Mouse (Mus musculus) urinary bladder, postnatal 4 days (tissue): ENCODE measurements around the gene Zfp655.
A peak's percentile ranks its signal among the peaks of the same experiment; 100 is the strongest.
"Not testable (repeated sequence)": the region's sequence is repeated elsewhere in the genome, so short reads cannot be mapped to it uniquely, and the experiment has no call there.

Experiments
- DNase-seq, 2 experiments: peaks; one replicate each; pipeline ENCODE4 v3.0.0; 2021 to 2022; ENCODE audit warnings: low spot score in 2 of 2

Zfp655 gene

DNA sequence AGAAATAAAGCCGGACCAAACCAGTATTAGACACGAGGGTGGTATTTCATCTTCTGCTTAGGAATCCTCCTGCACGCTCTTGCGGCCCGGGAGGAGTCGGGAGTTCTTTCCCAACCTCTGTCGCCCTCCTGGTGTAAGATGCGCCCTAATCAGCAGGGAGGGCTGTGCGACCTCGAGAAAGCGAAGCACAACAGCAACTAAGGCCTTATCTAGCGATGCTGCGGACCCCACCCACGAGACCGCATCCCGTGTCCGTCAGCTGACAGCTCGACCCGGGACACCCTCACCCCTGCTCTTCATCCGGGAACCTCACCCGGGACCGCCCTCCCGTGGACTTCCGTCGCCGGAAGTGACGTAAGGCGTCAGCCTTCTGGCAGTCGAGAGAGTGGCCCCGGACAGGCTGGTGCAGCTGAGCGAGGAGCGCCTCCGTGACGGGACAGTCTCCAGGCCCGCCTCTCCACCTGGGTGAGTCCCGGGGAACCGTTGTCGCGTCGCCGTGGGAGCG lies at the start of gene Zfp655:
Zfp655 (plus strand) TSS at position 349 of the 505 bp plus-strand sequence.
- DNase-seq, result peak; percentile 96 to 98

DNA sequence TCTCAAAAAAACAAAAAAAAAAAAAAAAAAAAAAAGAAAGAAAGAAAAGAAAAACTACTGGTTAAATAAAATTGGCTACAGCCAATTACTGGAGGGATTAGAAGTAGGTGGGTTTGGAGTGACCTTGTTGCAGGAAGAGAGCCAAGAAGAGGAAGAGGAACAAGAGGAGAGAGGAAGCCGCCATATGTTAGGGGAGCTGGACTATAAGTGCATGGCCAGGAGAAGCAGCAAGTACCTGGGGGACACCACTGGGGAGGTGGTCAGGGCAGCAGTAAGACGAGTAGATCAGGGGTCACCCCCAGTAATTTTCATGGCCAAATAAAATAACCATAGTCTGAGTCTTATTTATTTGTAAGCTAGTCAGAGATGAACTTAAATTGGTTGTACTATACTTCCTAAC lies 46.3 kb upstream of the Zfp655 start:
- DNase-seq, result no peak

DNA sequence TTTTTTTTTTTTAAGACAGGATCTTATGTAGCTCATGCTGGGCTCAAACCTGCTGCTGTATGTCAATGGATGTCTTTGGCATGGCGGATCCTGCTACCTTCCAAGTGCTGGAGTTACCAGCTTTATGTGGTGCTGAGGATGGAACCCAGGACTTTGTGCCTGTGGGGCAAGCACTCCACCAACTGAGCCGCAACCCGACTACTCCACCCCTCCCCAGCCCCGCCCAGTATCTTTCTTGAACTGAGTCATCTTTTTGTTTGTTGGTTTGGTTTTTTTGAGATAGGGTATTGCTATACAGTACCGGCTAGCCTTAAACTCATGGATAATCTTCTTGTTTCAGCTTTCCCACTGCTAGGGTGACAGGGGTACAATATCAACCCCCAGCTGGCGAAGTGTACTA lies 42.1 kb upstream of the Zfp655 start:
- no peak for DNase-seq

DNA sequence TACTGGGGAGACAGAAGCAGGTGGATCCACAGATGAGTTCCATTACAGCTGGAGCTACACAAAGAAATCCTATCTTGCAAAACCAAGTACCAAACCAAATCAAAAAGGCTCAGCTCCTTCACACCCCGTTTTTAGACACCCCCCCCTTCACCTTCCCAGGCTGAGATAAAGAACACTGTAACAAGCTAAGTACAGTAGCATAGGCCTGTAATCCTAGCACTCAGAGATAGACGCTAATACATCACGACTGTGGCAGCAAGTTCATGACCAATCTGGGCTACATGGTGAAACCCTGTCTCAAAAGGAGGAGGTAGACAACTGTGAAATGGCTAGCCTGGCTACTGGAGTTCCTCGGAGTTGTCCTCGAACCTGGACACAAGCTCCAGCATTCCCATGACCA lies 41.1 kb upstream of the Zfp655 start:
- DNase-seq, result no peak

DNA sequence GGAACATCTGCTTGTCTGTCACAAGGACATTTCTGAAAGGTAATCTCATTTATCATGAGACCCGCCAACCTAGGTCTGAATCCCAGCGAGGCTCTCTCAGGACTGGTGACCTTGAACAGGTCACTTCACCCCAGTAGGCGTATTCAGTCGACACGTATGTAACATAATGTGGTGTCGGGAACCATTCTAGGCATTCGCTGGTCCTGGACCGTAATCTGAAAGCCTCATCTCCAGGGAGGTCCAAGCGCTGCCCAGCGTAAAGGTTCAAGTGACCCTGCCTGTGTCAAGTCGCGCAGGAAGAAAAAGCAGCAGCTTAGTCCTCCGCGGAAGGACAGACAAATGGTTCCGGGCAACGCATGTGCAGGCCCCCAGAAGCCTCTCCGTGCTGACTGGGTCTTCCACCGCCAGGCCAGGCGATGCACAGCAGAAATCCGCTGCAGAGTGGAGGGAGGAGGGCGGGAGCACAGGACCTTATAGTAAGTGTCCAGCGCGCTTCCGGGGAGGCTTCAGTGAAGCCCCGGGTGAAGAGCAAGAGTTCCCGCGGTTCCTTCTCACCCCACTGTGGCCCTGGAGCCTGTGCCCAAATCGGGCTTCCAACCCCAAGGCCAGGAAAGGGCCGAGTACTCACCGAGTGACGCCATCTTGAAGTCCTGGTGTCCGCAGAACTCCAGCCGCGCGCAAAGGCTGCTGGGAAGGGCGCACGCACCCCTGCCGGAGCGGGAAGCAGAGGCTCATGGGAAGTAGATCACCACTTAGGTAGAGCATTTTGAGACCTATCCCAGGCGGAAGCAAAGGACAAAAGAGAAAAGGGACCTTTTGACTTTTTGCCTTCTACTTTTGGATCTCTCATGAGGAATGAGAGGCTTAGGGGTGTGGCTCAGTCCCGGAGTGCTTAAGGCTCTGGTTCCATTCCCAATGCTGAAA lies 40.4 kb upstream of the Zfp655 start:
- peak; percentile 84 to 92 for DNase-seq

DNA sequence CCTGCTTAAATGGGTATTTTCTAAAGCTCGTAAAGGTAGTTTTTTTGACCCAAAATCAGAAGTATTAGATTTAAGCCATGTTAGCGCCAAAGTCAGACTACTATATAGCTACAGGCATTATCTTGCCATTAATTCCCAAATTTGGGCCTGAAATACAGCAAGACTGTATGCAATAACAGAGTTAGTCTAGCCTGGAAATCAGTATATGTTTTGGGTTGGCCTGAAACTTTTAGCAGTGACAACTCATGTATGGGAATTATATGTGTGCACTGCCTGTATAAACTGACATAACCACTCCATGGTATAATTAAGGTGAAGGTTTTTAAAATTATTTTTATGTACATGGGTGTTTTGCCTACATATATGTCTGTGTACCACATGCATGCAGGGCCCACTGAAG lies 39.6 kb upstream of the Zfp655 start, which contains the start of gene Atp5j2:
Atp5j2 (minus strand) TSS at position 101 of the 400 bp plus-strand sequence.
- DNase-seq, result no peak

DNA sequence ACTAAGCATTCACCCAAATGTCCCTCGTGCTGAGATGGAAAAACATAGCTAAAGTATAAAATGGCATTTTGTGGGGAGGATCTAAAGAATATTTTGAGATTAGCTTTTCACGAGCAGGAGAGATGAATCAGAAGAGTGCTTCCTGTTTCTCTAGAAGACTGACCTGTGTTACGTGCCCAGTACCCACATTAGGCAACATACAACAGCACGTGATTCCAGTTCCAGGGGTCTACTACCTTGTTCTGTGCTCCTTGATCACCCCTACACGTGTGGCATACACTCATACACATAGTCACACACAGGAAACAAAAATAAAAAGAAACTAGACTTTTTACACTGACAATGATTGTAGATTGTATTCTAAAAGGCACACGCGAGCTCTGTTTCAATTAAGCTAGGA lies 31.1 kb upstream of the Zfp655 start:
- DNase-seq, result no peak

DNA sequence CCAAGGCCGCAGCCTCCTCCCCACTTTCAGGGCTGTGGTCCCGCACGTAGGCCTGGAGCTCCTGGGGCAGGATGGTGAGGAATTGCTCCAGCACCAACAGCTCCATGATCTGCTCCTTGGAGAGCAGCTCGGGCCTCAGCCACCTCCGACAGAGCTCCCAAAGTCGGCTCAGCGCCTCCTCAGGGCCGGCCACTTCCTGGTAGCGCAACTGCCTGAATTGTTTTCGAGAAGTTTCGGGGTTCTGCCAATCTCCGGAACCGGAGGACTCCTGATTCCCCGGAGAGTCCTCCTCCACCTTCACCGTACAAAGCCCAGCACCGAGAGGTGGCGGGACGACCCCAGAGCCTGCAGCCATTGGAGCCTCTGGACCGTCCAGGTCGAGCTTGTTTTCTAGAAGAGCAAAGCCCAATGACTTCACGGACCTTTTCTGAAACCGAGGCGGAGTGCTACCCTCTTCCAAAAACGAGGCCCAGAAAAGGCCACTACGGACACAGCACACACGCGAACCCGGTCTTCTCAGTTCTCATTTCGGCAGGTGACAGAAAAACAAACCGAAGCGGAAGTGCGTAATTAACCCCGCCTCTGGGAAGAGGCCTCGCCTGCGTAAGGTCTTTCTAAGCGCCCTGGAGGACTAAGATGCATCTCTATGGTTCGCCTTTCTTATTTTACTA lies 30.1 kb upstream of the Zfp655 start, which contains the start of gene Zkscan14:
Zkscan14 (minus strand) TSS at position 548 of the 671 bp plus-strand sequence.
- DNase-seq, result peak in 1 of 2 experiments; percentile 54

DNA sequence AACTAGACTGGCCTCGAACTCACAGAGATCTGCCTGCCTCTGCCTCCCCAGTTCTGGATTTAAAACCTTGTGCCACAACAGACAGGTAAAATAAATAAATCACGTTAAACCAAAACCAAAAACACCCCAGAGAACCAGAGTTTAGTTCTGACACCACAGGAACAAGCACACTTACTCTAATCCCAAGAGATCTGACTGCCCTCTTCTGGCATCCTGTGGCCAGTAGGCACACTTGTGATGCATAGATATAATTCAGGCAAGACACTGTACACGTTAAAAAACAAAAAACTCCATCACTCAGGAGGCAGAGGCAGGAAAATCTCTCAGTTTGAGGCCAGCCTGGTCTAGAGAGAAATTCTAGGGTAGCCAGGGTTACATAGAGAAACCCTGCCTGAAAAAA lies 29.1 kb upstream of the Zfp655 start:
- DNase-seq, result no peak

DNA sequence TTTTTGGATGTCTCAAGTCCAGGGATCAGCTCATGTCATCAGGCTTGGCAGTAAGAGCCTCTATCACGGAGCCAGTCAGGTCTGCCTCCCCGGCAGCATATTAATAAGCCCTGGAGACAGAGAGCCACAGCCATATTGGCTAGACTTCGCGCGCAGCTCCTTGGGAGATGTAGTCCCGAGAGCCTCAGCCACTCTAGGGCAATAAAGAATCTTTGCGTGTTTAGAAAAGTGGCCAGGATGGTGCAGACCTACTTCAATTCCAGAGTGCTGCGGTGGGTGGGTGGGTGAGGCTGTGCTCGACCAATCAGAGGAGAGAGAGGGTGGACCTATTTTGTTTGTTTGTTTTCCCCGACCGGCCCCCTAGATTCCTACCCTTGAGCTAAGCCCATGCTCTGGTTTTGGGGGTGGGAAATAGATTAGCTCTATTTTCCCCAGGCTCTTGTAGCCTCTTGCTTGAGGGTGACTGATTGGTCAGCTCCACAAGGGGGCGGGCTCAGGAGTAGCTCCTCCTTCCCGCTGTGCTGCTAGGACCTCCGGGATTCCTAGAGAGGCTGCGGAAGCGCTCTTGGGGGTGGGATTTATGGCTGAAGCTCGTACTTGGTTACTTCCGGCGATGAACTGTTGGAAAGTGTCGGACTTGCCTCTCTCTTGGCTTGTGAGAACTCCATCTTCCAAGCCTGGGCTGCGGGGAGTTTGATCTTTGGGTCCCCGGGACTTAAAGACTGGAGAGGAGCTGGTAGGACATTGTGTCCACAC lies 27.4 kb upstream of the Zfp655 start, which contains the start of gene Zkscan5:
Zkscan5 (plus strand) TSS at position 627 of the 756 bp plus-strand sequence.
- peak; percentile 97 to 98 for DNase-seq

DNA sequence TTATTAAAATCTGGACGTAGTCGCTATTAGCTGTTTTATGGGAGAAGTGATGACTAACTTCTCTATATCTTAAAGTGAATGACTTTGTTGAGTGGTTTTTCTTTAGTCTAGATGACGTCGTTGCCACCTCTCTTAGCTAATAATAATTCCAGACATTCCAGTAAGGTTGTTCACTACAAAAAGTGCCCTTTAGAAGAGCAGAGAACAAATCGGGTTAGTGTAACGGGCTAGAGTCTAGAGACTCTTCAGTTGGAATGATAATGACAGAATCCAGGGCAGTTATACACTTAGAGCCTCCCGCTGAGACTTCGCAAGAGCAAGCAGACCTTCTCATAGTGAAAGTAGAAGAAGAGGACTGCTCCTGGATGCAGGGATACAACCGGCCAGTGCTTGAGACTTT lies 26.5 kb upstream of the Zfp655 start:
- DNase-seq, result no peak

DNA sequence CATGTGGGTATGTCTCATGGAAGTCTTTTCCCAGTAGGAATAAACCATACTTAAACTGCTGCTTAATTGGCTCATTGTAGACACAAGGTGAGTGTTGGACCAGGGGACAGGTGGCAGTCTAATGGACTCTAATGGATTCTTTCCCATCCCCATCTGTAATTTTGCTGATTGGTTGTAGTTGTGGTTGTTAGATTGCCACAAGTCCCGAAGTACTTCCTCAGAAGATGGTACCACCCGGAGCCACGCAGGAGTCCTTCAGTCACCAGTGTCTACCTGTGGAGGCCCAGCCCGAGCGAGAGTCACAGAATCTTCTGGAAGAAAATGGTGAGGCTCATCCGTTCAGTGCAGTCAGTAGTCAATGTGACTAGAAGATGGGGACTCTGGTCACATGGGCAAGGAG lies 24.1 kb upstream of the Zfp655 start:
- no peak for DNase-seq

DNA sequence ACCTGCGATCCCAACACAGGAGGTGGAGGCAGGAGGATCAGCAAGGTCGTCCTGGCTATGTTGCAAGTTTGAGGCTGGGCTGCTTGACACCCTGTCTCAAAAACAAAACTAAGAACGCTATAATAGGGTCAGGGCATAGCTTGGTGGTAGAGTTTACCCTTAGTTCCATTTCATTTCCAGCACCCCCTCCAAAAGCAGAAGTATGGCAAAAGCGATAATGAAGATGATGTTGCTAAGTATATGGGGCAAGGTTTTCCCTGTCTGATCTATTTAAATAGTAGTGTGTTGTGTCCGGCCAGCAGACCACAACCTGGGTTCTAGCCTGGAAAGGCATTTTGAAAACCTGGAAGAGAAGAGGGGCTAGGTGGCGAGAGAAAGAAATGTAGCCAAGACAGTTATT lies 23.6 kb upstream of the Zfp655 start:
- no peak for DNase-seq

DNA sequence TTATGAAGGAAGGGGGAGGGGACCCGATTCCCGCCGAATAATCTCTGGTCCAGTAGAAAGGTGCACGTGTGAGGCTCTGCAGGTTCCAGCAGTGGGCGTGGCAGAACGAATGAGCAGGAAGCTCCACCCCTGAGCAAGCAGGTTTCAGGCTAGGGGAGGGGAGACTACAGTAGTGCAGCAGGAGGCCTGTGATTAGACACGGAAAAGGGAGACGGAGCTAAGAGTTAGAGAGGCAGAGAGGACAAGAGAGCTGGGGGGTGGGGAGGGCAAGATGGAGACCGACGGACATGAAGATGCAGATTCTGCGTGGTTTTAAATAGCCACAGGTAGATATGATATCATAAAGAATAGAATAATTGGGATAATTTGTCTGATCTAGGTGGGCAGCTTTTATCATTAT lies 23.1 kb upstream of the Zfp655 start:
- DNase-seq, result not testable (repeated sequence)

DNA sequence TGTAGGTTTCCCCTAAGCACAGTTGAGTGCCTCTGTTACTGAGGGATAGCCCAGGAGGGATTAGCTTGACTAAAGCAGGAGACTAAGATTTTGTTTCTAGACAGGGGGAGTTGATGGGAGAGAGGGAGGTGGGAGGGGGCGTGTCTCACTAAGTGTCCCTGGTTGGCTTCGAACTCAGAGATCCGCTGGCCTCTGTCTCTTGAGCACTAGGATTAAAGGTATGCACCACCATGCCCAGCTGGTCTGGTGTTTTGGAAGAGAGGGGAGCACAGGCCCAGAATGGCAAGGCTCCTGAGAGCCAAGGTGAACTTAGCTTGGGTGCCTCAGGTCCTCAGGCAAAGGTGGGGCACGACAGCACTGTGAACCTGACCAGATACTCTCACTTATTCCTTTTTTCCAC lies 20.2 kb upstream of the Zfp655 start:
- no peak for DNase-seq

DNA sequence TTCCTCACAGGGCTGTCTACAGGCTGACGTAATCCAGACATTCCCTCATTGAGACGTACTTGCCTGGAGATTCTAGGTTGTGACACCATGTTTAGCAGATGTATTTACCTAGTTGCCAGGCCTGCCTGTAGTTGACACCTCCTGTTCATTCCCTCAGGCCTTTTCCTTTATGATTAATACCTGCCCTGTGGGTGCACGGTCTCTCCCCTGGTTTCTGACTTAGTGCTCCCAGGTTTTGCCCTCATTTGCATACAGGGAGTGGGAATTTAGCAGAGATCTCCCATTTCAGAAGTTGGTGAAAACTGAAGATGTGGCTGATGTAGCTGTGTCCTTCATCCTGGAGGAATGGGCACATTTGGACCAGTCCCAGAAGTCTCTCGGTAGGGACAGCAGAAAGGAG lies 19.3 kb upstream of the Zfp655 start:
- no peak for DNase-seq

DNA sequence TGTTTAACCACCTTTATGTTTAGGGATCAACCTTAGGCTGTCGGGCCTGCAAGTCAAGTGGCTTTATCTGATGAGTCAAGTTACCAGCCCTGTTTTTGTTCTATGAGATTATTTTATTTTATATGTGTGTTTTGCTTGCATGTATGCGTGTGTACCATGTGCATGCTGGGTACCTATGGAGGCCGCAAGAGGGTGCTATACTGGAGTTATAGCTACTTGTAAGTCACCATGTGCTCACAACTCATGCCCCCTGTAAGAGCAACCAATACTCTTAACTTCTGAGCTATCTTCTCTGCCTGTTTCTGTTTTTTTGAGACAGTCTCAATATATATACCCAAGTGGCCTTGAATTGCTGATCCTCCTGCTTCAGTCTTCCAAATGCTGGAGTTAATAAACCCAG lies 18.0 kb upstream of the Zfp655 start:
- no peak for DNase-seq

DNA sequence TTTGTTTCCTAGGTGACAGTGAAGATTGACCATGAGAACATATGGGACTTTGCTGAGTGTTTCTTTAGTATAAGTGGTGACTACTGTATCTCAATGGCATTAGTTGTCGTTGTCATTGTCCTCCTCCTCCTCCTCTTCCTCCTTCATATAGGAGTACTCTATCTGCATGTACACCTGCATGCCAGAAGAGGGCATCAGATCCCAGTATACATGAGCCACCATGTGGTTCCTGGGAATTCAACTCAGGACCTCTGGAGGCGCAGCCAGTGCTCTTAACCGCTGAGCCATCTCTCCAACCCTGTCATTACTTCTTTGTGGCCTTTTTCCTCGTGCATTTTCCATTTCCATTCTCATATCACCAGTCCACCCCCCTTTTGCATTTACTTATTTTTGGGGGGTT lies 16.8 kb upstream of the Zfp655 start:
- DNase-seq, result no peak

DNA sequence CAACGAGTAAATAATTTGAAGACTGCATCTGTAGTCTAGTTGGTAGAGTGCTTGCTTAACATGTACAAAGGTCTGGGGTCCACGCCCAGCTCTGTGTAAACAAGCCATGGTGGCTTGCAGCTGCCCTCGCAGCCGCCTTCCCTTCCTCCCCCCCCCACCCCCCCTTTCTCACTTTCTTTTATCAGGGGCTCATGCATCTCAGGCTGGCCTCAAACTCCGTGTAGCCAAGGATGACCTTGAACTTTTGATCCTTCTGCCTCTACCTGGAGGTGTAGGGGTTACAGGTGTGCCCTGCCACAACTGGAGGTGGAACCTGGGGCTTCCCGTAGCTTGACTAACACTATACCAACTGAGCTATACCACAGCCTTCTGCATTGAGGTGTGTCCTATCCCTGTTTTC lies 13.8 kb upstream of the Zfp655 start:
- DNase-seq, result no peak

DNA sequence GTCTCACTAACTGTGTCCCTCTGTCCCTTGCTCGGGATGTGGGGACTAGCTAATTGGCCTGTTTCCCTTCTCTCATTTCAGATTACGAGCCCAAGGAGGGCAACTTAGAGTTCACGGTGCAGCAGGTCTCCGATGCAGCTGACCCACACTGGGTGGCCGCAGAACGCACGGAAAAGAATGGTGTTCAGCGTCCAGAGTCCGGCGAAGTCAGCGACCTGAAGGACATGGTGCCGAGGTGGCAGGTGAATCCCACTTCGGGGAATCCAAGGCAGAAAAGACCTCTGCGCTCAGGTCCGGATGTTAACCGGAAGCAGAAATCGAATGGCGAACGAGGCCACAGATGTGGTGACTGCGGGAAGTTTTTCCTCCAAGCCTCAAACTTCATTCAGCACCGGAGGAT lies 13.3 kb upstream of the Zfp655 start:
- no peak for DNase-seq

DNA sequence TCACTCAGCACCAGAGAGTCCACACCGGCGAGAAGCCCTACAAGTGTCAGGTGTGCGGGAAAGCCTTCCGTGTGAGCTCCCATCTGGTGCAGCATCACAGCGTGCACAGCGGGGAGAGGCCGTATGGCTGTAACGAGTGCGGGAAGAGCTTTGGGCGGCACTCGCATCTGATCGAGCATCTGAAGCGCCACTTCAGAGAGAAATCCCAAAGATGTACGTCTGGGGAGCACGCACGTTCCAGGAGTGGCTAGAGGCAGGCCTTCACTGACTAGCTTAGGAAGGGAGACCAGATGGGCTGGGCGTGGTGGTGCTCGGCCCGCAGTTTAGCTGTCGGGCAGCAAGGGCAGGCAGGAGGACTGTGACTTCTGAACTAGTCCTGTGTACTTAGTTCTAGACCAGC lies 12.8 kb upstream of the Zfp655 start:
- DNase-seq, result no peak

DNA sequence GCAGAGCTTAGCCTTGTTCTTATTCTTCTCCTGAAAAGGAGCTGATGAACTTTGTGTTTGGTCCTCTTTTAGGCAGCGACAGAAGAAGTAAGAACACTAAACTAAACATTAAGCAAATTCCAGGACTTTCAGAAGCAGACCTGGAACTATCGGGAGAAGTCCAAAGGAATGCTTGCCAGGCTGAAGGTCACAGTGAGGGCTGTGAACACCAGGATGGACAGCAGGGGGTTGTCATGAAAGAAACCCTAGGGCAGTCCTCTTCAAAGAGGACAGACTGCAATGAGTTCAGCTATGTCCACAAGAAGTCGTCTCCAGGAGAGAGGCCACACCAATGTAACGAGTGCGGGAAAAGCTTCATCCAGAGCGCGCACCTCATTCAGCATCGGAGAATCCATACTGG lies 11.5 kb upstream of the Zfp655 start:
- no peak for DNase-seq
